Mouse (Mus musculus) neural tube, embryonic 13.5 days (tissue): ENCODE measurements around the gene P4ha3. TPM values are rescaled to one million over a fixed set of nuclear protein-coding genes. Genes with fewer than 3 reads are reported as not detected.

ENCODE experiments used
- ATAC-seq: fragments of 200-750 bp; cut with Nextera tagmentation; 2 replicates; pipeline ENCODE4 v1.8.0; 2017; ENCODE audit warnings: low read depth, mild to moderate bottlenecking, moderate TSS enrichment, moderate library complexity
- H3K27ac ChIP-seq: fragments of 300-500 bp; sonication (generic); replicated peaks from 2 replicates; pipeline ENCODE4 v1.5.1; 2015; ENCODE audit warnings: moderate library complexity, mild to moderate bottlenecking, inconsistent platforms
- H3K27me3 ChIP-seq: fragments of 300-500 bp; sonication (generic); 2 replicates; pipeline ENCODE4 v1.6.1; 2015; ENCODE audit warnings: mild to moderate bottlenecking, inconsistent platforms
- H3K36me3 ChIP-seq: fragments of 300-500 bp; sonication (generic); 2 replicates; pipeline ENCODE4 v1.6.1; 2015; ENCODE audit warnings: mild to moderate bottlenecking, inconsistent platforms
- H3K4me1 ChIP-seq: fragments of 300-500 bp; sonication (generic); replicated peaks from 2 replicates; pipeline ENCODE4 v1.6.1; 2015; ENCODE audit warnings: inconsistent platforms
- H3K4me2 ChIP-seq: fragments of 300-500 bp; sonication (generic); 2 replicates; pipeline ENCODE4 v1.6.1; 2015; ENCODE audit warnings: inconsistent platforms, mild to moderate bottlenecking, moderate library complexity
- H3K4me3 ChIP-seq: fragments of 300-500 bp; sonication (generic); 2 replicates; pipeline ENCODE4 v1.5.1; 2015; ENCODE audit warnings: mild to moderate bottlenecking, inconsistent platforms
- H3K9ac ChIP-seq: fragments of 300-500 bp; sonication (generic); 2 replicates; pipeline ENCODE4 v1.6.1; 2015; ENCODE audit warnings: moderate library complexity, mild to moderate bottlenecking, inconsistent platforms
- H3K9me3 ChIP-seq: fragments of 300-500 bp; sonication (generic); 2 replicates; pipeline ENCODE4 v1.6.1; 2016; ENCODE audit warnings: inconsistent platforms
- WGBS: fragments of 180-500 bp; shearing (Covaris S2); methylation state at CpG from one replicate; pipeline ENCODE4 v1.1.7; 2015; 5-methylcytosine and 5-hydroxymethylcytosine counted together
- polyA plus RNA-seq: library from polyadenylated mRNA; unstranded; fragments of >200 nt; fragmentation: Nextera tagmentation; extraction: Ambion mirVana; gene quantifications from 2 replicates; pipeline ENCODE4 v1.2.1, GENCODE M21; 2015

The P4ha3 gene
- polyA plus RNA-seq, 1 experiment from 2014 or later, result 11.4 TPM

- WGBS, result 31% methylated on average over 3 of the region's 3 CpGs
- H3K9ac ChIP-seq, result no peak overlapping the region
- H3K4me3 ChIP-seq, result no peak overlapping the region
- peaks cover 33% of the 10 kb centered on the region for H3K4me1 ChIP-seq
- H3K27ac ChIP-seq, result no peak overlapping the region
- no peak overlapping the region for H3K4me2 ChIP-seq
- ATAC-seq, result no peak
- no peaks in the 10 kb centered on the region for H3K9me3 ChIP-seq
- no peaks in the 10 kb centered on the region for H3K36me3 ChIP-seq
- peaks cover 10% of the 10 kb centered on the region for H3K27me3 ChIP-seq
Observed at GRCm38 (mm10) chr7:100281596-100281995, 3.7 kb upstream of the P4ha3 start.

- 8% methylated on average over 3 of the region's 3 CpGs for WGBS
- Histone ChIP-seq H3K9me3 (no peaks in the 10 kb centered on the region), H3K4me1 (peaks cover 44% of the 10 kb centered on the region), H3K36me3 (no peaks in the 10 kb centered on the region), H3K4me2 (no peak overlapping the region), H3K9ac (no peak overlapping the region), H3K4me3 (no peak overlapping the region), H3K27me3 (peaks cover 10% of the 10 kb centered on the region), H3K27ac (no peak overlapping the region)
- no peak for ATAC-seq
Observed at GRCm38 (mm10) chr7:100283298-100283697, 2.0 kb upstream of the P4ha3 start.

GRCm38 (mm10) chr7:100287748-100288578 is 2.6 kb downstream of the P4ha3 start:
- Histone ChIP-seq H3K4me3 (no peak overlapping the region), H3K36me3 (no peaks in the 10 kb centered on the region), H3K27me3 (peaks cover 10% of the 10 kb centered on the region), H3K9me3 (peaks cover 4% of the 10 kb centered on the region; the same call in 1 of the 2 replicates), H3K27ac (peak overlapping the region; percentile 83), H3K4me2 (peak overlapping the region; percentile 41), H3K4me1 (peaks cover 45% of the 10 kb centered on the region), H3K9ac (no peak overlapping the region; the same call in 1 of the 2 replicates)
- peak; percentile 51; the same call in 1 of the 2 replicates for ATAC-seq
- WGBS, result 18% methylated on average over 7 of the region's 7 CpGs

GRCm38 (mm10) chr7:100288622-100289021 is 3.3 kb downstream of the P4ha3 start:
- H3K27me3 ChIP-seq, result peaks cover 10% of the 10 kb centered on the region
- H3K4me2 ChIP-seq, result peak overlapping the region; percentile 41
- peak overlapping the region; percentile 83 for H3K27ac ChIP-seq
- H3K9ac ChIP-seq, result no peak overlapping the region; the same call in 1 of the 2 replicates
- H3K36me3 ChIP-seq, result no peaks in the 10 kb centered on the region
- ATAC-seq, result peak; percentile 24; the same call in 1 of the 2 replicates
- H3K4me1 ChIP-seq, result peaks cover 41% of the 10 kb centered on the region
- H3K4me3 ChIP-seq, result no peak overlapping the region
- 25% methylated on average over 11 of the region's 11 CpGs for whole genome bisulfite sequencing
- peaks cover 4% of the 10 kb centered on the region; the same call in 1 of the 2 replicates for H3K9me3 ChIP-seq

GRCm38 (mm10) chr7:100293546-100293945 is 8.2 kb downstream of the P4ha3 start:
- H3K4me2 ChIP-seq, result no peak overlapping the region
- peaks cover 4% of the 10 kb centered on the region; the same call in 1 of the 2 replicates for H3K9me3 ChIP-seq
- 86% methylated on average over 8 of the region's 8 CpGs for WGBS
- no peaks in the 10 kb centered on the region for H3K36me3 ChIP-seq
- no peak for ATAC-seq
- H3K4me3 ChIP-seq, result no peak overlapping the region
- no peak overlapping the region for H3K27ac ChIP-seq
- no peak overlapping the region for H3K9ac ChIP-seq
- peaks cover 7% of the 10 kb centered on the region for H3K4me1 ChIP-seq
- H3K27me3 ChIP-seq, result no peaks in the 10 kb centered on the region

GRCm38 (mm10) chr7:100295745-100296144 is 10.4 kb downstream of the P4ha3 start:
- WGBS, result 92% methylated on average over 2 of the region's 2 CpGs
- Histone ChIP-seq H3K27ac (no peak overlapping the region), H3K4me3 (no peak overlapping the region)

GRCm38 (mm10) chr7:100296699-100297098 is 11.4 kb downstream of the P4ha3 start:
- 86% methylated on average over 6 of the region's 6 CpGs for WGBS
- Histone ChIP-seq H3K36me3 (no peaks in the 10 kb centered on the region), H3K27ac (no peak overlapping the region)

More at GRCm38 (mm10) chr7:100295745-100296144, 10.4 kb downstream of the P4ha3 start:
- no peak overlapping the region for H3K4me2 ChIP-seq
- no peaks in the 10 kb centered on the region for H3K27me3 ChIP-seq
- H3K9me3 ChIP-seq, result no peaks in the 10 kb centered on the region; the same call in 1 of the 2 replicates
- H3K9ac ChIP-seq, result no peak overlapping the region
- ATAC-seq, result no peak
- no peaks in the 10 kb centered on the region for H3K36me3 ChIP-seq
- peaks cover 3% of the 10 kb centered on the region; the same call in 1 of the 2 replicates for H3K4me1 ChIP-seq

GRCm38 (mm10) chr7:100298861-100299510 is 13.7 kb downstream of the P4ha3 start:
- Histone ChIP-seq H3K4me3 (no peak overlapping the region), H3K27ac (no peak overlapping the region), H3K4me1 (peaks cover 3% of the 10 kb centered on the region; the same call in 1 of the 2 replicates), H3K36me3 (no peaks in the 10 kb centered on the region), H3K9ac (no peak overlapping the region), H3K4me2 (no peak overlapping the region), H3K27me3 (no peaks in the 10 kb centered on the region), H3K9me3 (no peaks in the 10 kb centered on the region)
- WGBS, result 68% methylated on average over 14 of the region's 14 CpGs
- ATAC-seq, result no peak

More at GRCm38 (mm10) chr7:100296699-100297098, 11.4 kb downstream of the P4ha3 start:
- Histone ChIP-seq H3K9me3 (no peaks in the 10 kb centered on the region), H3K4me3 (no peak overlapping the region), H3K4me1 (peaks cover 3% of the 10 kb centered on the region; the same call in 1 of the 2 replicates), H3K4me2 (no peak overlapping the region), H3K9ac (no peak overlapping the region), H3K27me3 (no peaks in the 10 kb centered on the region)
- ATAC-seq, result no peak

- 71% methylated on average over 3 of the region's 3 CpGs for WGBS
- Histone ChIP-seq H3K9me3 (no peaks in the 10 kb centered on the region), H3K27me3 (no peaks in the 10 kb centered on the region), H3K27ac (no peak overlapping the region), H3K4me1 (peaks cover 3% of the 10 kb centered on the region; the same call in 1 of the 2 replicates), H3K9ac (no peak overlapping the region), H3K4me3 (no peak overlapping the region), H3K4me2 (no peak overlapping the region), H3K36me3 (no peaks in the 10 kb centered on the region)
- ATAC-seq, result no peak
Observed at GRCm38 (mm10) chr7:100301390-100301789, 16.1 kb downstream of the P4ha3 start.

GRCm38 (mm10) chr7:100302316-100302715 is 17.0 kb downstream of the P4ha3 start:
- no peak overlapping the region for H3K9ac ChIP-seq
- 70% methylated on average over 4 of the region's 4 CpGs for WGBS
- H3K4me2 ChIP-seq, result no peak overlapping the region
- no peak for ATAC-seq
- 0 out of 2 replicates have a peak overlapping the region, but pooled peaks have one; percentile 49 for H3K27ac ChIP-seq
- H3K36me3 ChIP-seq, result no peaks in the 10 kb centered on the region
- no peaks in the 10 kb centered on the region for H3K27me3 ChIP-seq
- H3K4me1 ChIP-seq, result peaks cover 5% of the 10 kb centered on the region
- H3K4me3 ChIP-seq, result no peak overlapping the region
- no peaks in the 10 kb centered on the region for H3K9me3 ChIP-seq

- Histone ChIP-seq H3K27me3 (no peaks in the 10 kb centered on the region), H3K4me1 (peaks cover 36% of the 10 kb centered on the region), H3K9me3 (no peaks in the 10 kb centered on the region), H3K36me3 (no peaks in the 10 kb centered on the region), H3K9ac (no peak overlapping the region), H3K4me3 (no peak overlapping the region), H3K27ac (no peak overlapping the region), H3K4me2 (no peak overlapping the region)
- 94% methylated on average over 9 of the region's 9 CpGs for WGBS
- no peak for ATAC-seq
Observed at GRCm38 (mm10) chr7:100305894-100306293, 20.6 kb downstream of the P4ha3 start.
